Mouse (Mus musculus): ENCODE results near the gene Gjc2.

GRCm38 (mm10) chr11:59159558-59159957, 23.5 kb downstream of the Gjc2 start:
- TF ChIP-seq POLR2A (IDR thresholded peaks at IDR 0.05; ENCODE audit: borderline replicate concordance, low read depth, low read length), result no peak
- TF ChIP-seq CTCF (IDR thresholded peaks at IDR 0.05; ENCODE audit: low read depth, low read length), result no peak
